Mouse (Mus musculus) layer of hippocampus, postnatal 14 days (tissue): Measurements from ENCODE around the gene Dbn1. TPM values are rescaled to one million over a fixed set of nuclear protein-coding genes. Genes with fewer than 3 reads are reported as not detected.

Experiments used
- DNase-seq, 2 experiments: peaks; one replicate each; pipeline ENCODE4 v3.0.0; 2021 to 2022; ENCODE audit warnings: low spot score in 2 of 2, mixed read lengths in 1 of 2
- long read RNA-seq, 2 experiments: library from polyadenylated mRNA; stranded (forward); transcript quantifications; one replicate each; pipeline ENCODE4 v2.0.0; 2021
- total RNA-seq, 2 experiments: library from RNA; stranded (reverse); gene quantifications; 2 replicates each; pipeline ENCODE4 v1.2.3; 2021

Dbn1 gene
- 100 to 1,000 TPM; 335 to 353 TPM for total RNA-seq
- long read RNA-seq, experiment 1, transcript Dbn1-203 (14 exons, 2,940 nt), result minor isoform, 44 of 315 reads
- long read RNA-seq, experiment 1, transcript Dbn1-201 (15 exons, 3,078 nt), result major isoform, 77 of 315 reads
- long read RNA-seq, experiment 1, transcript Dbn1-202 (14 exons, 2,378 nt), result minor isoform, 19 of 315 reads
- long read RNA-seq, experiment 1, partial matches to known transcripts, result 91 of 315 reads
- long read RNA-seq, experiment 1, other reads (novel, unspliced or antisense), result 84 of 315 reads
- long read RNA-seq, experiment 2, transcript Dbn1-203 (14 exons, 2,940 nt), result minor isoform, 39 of 353 reads
- long read RNA-seq, experiment 2, transcript Dbn1-201 (15 exons, 3,078 nt), result major isoform, 102 of 353 reads
- long read RNA-seq, experiment 2, transcript Dbn1-202 (14 exons, 2,378 nt), result minor isoform, 16 of 353 reads
- long read RNA-seq, experiment 2, partial matches to known transcripts, result 116 of 353 reads
- long read RNA-seq, experiment 2, other reads (novel, unspliced or antisense), result 80 of 353 reads

- no peak for DNase-seq
These were observed at the start of gene Dbn1 for GRCm38 (mm10) chr13:55487578-55488498. Dbn1 (minus strand) TSS chr13:55488111.

GRCm38 (mm10) chr13:55536194-55537175 is 48.6 kb upstream of the Dbn1 start, which contains the start of gene Ddx41:
Ddx41 (minus strand) TSS chr13:55536658.
- peak; percentile 100 for DNase-seq

DNA sequence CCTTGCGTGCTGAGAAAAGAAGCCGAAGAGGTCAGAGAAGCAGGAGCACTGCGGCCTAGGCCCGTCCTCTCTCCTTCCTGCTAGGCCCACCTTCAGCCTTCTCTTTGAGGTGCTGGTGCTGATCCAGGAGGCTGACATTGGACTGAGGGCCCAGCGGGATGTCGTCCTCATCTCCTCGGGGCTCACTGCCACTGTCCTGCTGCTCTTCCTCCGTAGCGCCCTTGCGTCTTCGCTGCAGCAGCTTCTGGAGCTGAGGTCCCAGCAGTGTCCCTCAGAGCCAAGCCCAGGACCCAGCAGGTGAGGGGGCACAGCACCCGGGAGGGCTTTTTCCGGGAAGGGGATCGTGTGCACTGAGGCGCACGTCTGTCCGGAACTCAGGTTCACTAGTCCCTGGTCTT is 47.9 kb upstream of the Dbn1 start:
- DNase-seq, result no peak

DNA sequence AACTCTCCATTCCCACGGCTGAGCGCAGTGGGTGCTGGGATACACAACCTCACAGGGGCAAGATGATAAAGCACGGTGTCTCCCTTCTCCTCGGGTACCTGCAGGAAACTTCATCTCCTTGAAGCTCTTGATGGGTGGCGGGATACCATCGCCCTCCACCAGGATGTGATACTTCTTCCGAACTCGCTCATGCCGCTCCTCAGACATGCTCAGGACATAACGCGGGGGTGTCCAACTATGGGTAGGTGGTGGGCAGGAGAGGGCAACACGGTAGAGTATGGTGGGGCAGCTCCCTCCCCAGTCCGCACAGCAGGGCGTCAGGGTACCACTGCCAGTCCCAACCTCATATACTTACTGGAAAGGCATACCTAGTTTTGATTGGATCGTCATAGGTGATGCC is 47.3 kb upstream of the Dbn1 start:
- DNase-seq, result no peak

DNA sequence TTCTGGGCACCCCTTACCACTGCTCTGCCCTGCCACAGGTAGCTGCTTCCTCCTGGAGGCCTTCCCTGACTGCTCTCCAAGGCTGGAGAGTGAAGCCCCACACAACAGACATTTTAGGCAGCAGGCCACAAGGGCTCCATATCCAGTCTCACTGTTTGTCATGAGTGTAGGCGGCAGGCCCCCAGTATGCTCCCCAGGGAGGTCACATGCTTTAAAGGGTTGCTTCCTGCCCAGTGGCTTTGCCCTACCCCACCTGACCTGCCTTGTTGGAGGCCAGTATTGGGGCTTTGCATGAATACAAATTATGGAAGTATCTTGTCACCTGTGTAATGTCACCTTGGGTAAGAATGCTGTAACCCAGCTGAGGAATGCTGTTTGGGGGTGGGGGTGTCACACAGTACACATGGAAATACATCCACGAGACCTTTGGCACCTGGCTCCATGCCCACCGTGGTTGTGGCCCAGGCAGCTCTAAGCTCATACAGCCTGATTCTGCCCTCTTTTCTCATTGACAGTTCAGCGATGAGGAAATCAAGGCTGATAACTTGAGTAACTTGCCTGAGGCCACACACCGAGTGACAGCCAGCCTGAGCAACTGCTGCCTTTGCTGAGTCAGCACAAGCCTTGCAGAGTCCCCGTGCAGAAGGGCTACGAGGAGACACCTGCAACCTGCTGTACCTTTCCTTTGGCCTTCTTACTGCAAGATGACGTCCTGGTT is 41.4 kb upstream of the Dbn1 start, which contains the start of gene Dok3:
TSS of gene Dok3 (minus strand) at position 99 of the 718 bp plus-strand sequence.
- DNase-seq, result no peak

- DNase-seq, result no peak
These were observed 40.2 kb upstream of the Dbn1 start for GRCm38 (mm10) chr13:55527834-55528772.

- DNase-seq, result no peak
These were observed 39.3 kb upstream of the Dbn1 start for GRCm38 (mm10) chr13:55527212-55527611.

DNA sequence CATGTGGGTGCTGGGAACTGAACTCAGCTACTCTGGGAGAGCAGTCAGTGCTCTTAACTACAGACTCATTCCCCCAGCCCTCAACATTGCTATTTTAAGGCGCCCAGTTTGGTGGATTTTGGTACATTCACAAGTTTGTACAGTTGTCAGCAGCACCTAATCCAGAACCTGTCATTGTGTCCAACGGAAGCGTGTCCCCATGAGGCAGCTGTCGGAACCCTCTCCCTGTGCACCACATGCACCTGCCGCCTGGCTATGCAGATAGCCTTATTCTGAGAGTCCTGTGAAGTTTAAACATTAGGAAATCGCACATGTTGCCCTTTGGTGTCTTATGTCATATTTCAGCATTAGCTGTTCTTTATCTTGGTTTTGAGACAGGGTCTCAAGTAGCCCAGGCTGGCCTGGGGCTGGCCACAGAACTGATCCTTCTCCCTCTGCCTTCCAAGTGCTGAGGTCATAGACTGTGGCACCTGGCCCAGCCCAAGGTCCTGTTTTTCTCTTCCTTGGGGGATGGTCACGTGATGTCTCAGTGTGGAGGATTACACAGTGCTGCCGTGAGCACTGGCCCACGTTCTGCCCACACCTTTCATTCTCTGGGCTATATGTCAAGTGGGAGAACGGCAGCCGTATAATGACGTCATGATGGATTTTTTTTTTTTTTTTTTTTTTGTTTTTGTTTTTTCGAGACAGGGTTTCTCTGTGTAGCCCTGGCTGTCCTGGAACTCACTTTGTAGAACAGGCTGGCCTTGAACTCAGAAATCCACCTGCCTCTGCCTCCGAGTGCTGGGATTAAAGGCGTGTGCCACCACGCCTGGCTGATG is 38.0 kb upstream of the Dbn1 start:
- no peak for DNase-seq

DNA sequence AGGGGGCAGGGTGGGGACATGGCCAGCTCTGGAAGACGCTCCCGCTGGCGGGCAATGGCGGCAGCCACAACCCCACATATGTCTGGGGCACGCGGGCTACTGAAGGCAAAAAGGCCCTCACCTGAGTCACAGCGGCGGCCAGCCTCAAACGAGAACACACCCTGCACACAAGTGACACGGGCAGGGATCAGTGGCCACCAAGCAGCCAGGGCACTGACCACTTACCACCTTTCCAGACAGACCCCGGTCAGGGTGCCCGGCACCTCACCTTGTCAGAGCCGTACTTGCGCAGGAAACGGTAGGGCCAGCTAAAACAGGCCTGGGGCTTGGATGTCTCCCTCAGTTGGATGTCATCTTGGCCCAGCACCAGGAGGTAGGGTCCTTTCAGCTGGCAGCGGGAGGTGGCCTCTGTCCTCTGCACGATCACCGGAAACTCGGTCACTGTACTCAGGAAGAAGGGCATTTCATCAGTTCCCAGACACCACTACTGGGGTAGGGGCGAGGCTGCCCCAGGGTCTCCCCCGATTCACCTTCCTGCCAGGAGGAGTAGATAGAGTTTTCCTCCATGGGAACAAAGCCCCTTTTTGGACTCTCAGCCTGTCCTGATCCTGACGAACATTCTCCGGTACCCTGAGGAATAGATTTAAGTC is 36.2 kb upstream of the Dbn1 start:
- no peak for DNase-seq

DNA sequence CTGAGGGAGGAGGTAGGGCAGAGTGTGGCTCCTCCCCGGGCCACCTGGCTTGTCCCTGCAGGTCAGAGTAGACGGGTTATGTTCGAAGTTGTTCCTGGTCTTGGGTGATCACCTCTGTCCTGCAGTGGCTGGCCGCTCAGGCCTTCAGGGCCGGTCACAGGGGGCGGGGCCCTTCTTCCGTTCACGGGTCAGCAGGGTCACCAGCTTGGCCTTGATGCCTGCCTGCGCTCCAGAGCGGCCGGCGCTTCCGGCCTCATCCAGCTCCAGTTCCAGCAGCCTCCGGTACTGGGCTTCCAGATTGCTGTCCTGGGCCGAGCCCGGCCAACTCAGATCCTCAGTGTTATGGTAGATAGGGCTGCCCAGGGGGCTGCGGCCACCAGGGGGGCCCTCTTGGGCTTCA is 35.4 kb upstream of the Dbn1 start:
- DNase-seq, result no peak

GRCm38 (mm10) chr13:55522730-55523129 is 34.8 kb upstream of the Dbn1 start:
- DNase-seq, result no peak

DNA sequence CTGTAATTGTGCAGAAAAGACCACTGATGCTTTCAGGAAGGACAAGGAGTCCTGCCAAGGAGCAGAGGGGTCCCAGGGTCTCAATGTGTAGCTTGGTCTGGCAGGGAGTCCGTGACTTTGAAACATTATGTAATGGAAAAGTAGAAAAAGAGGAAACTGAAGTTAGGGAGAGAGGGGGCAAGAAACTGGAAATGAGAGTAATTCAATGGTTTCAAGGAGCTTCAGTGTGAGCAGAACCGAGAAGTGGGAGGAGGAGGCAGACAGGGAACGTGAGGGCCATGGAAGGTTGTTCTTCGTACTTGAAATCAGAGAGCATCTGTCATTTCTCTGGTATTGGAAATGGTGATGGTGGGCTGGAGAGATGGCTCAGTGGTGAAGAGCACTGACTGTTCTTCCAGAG is 31.7 kb upstream of the Dbn1 start:
- DNase-seq, result no peak

- DNase-seq, result peak; percentile 87 to 90
These were observed 29.0 kb upstream of the Dbn1 start for GRCm38 (mm10) chr13:55516955-55517354.

- DNase-seq, result no peak
These were observed 25.9 kb upstream of the Dbn1 start for GRCm38 (mm10) chr13:55513828-55514227.

GRCm38 (mm10) chr13:55513111-55513748 is 25.3 kb upstream of the Dbn1 start, which contains the start of gene Pdlim7:
Pdlim7 (minus strand) TSS chr13:55513676.
- DNase-seq, result peak; percentile 84 to 90

- no peak for DNase-seq
These were observed 24.6 kb upstream of the Dbn1 start for GRCm38 (mm10) chr13:55512379-55513031.
